Mouse (Mus musculus) heart, adult 2 months (tissue): ENCODE measurements at regions not wholly inside any gene's neighbourhood (a gene's known extent, or its start where the extent isn't known, plus 50 kb on each side); places are given as distances from the start of the nearest gene placed in this dataset.

ENCODE experiments used
- DNase-seq, 2 experiments: peaks; one replicate each; pipeline ENCODE4 v3.0.0; 2021
- H3K27ac ChIP-seq: fragments of 200-600 bp; 2 replicates; pipeline ENCODE4 v1.8.1; 2022
- H3K27me3 ChIP-seq: fragments of 200-500 bp; 2 replicates; pipeline ENCODE4 v1.6.1; 2012; ENCODE audit warnings: mild to moderate bottlenecking, low read length, inconsistent platforms, mixed read lengths; ENCODE audit not compliant: control insufficient read depth, insufficient read depth
- H3K36me3 ChIP-seq: fragments of 200-500 bp; 2 replicates; pipeline ENCODE4 v1.6.1; 2012; ENCODE audit warnings: low read length, inconsistent platforms; ENCODE audit not compliant: control insufficient read depth, insufficient read depth
- H3K4me1 ChIP-seq: fragments of 200-500 bp; 2 replicates; pipeline ENCODE4 v1.6.1; 2011; ENCODE audit warnings: low read length; ENCODE audit not compliant: control insufficient read depth, insufficient read depth
- H3K4me3 ChIP-seq: fragments of 200-600 bp; 2 replicates; pipeline ENCODE4 v1.8.1; 2022
- H3K79me2 ChIP-seq: fragments of 200-500 bp; replicated peaks from 2 replicates; pipeline ENCODE4 v1.6.1; 2012; ENCODE audit warnings: mild to moderate bottlenecking, inconsistent platforms, low read length, moderate library complexity, mixed read lengths; ENCODE audit not compliant: control insufficient read depth, insufficient read depth
- H3K9ac ChIP-seq: fragments of 200-500 bp; 2 replicates; pipeline ENCODE4 v1.6.1; 2012; ENCODE audit warnings: low read depth, mild to moderate bottlenecking, control low read depth, inconsistent platforms, low read length, mixed read lengths
- CTCF ChIP-seq: fragments of 200-600 bp; IDR thresholded peaks from 2 replicates; pipeline ENCODE4 v1.8.1; 2022; ENCODE audit warnings: antibody characterized with exemption, mild to moderate bottlenecking, moderate library complexity
- EP300 ChIP-seq: fragments of 200-500 bp; IDR thresholded peaks from 2 replicates; pipeline ENCODE4 v1.6.1; 2011; ENCODE audit warnings: low read depth, low read length, control low read depth; ENCODE audit not compliant: insufficient read depth
- POLR2A ChIP-seq: fragments of 200-500 bp; IDR thresholded peaks from 2 replicates; pipeline ENCODE4 v1.6.1; 2011; ENCODE audit warnings: mild to moderate bottlenecking, low read depth, low read length, control low read depth; ENCODE audit not compliant: insufficient read depth
- WGBS: fragments of 180-500 bp; shearing (Covaris S2); methylation state at CpG from one replicate; pipeline ENCODE4 v1.1.7; 2018; 5-methylcytosine and 5-hydroxymethylcytosine counted together
- intact Hi-C: fragments of 180-260 bp; cut with DNase I; formaldehyde crosslinking; loops from one replicate; pipeline ENCODE4 v1.15.1; 2025

DNA sequence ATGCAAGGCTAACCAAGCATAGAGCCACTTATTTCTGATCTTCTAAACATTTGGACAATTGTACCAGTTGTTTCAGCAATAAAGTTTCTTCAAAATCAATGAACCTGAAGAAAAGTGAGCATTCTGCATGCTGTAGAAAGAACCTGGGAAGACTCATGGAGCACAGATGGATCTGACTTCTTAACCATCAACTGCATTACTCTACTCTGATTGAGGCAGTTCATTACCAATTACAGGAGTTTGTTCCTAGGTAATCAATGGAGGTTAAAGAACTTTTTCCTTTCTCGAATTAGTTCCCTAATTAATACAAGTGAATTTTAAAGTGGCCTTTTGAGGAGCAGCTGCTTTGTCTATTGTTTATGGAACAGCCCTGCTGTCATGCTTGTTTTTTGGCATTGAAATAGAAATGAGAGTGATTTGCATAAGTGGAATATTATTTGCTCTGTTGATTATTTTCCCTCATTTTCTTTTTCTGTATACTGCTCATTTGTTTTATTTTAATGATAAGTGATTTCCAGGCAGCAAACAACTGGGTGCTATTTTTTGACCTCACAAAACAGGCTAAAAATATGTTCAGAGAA is 1586.4 kb upstream of the Flrt2 start:
- WGBS: 43% methylated on average over 1 of the region's 1 CpGs
- intact Hi-C loops: no loop called here
- H3K36me3 ChIP-seq: no peaks in the 10 kb centered on the region
- no peak overlapping the region for H3K9ac ChIP-seq
- H3K27me3 ChIP-seq: no peaks in the 10 kb centered on the region
- no peak overlapping the region for H3K4me3 ChIP-seq
- DNase-seq: no peak
- no peak for TF ChIP-seq CTCF
- no peak for TF ChIP-seq POLR2A
- TF ChIP-seq EP300: no peak
- no peaks in the 10 kb centered on the region for H3K79me2 ChIP-seq
- H3K4me1 ChIP-seq: no peaks in the 10 kb centered on the region
- H3K27ac ChIP-seq: no peak overlapping the region

DNA sequence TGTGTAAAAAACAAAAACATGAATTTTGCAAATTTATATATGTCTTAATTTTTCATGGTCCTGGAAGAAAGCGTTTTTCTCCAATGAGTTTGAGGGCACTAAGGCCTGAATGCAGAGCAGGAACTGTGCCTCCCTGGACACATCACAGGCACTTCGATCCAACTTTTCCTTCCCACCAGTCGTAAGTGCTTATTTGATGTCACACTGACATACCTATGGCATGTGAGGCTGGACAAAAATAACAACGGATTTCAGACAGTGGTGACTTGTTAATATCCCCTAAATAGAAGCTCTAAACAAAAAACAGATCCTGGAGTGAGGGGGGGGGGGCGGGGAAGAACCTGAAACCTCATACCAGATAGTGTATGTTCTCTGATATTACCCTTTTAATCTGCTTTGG is 1541.9 kb upstream of the Flrt2 start:
- Histone ChIP-seq H3K9ac (no peak overlapping the region), H3K4me3 (no peak overlapping the region), H3K27me3 (no peaks in the 10 kb centered on the region), H3K79me2 (no peaks in the 10 kb centered on the region), H3K36me3 (no peaks in the 10 kb centered on the region), H3K4me1 (no peaks in the 10 kb centered on the region), H3K27ac (no peak overlapping the region)
- no peak for DNase-seq
- intact Hi-C loops: no loop called here
- 53% methylated on average over 5 of the region's 5 CpGs for WGBS
- TF ChIP-seq EP300: no peak
- no peak for TF ChIP-seq POLR2A
- no peak for TF ChIP-seq CTCF

DNA sequence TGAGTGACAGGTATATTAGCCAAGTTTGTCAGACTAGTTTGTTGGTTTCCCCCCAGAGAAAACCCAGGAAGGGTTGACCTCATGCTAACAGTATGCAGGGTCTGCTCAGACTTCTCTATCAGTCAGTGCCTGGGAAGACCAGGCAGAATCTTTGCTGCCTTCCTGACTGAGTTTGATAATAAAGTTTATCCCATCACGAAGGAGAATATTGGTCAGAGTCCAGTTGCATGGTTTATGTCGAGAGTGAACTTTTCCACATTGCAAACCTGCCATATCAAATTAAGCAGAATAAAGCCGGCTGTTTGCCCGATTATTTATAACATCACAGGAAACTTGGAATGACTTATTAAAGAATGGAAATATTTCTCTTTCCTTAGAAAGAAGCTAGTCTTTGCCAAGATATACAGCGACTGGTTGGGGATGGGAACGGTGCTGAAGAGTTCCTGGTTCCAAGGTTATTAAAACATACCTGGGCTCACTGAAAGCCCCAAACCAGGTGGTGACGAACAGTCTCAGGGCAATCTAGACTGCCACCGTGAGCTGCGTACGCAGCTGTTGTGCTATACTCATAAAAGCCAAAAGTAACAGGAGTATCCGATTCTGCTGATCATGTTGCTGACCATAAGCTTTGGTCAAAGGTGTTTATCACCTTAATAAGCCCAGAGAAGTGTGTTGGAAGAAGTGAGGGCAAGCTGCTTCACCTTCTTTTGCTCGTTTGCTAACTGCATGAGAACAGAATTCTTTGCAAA is 1536.7 kb upstream of the Flrt2 start:
- no peak overlapping the region for H3K4me3 ChIP-seq
- H3K79me2 ChIP-seq: no peaks in the 10 kb centered on the region
- no peaks in the 10 kb centered on the region; the same call in 1 of the 2 replicates for H3K4me1 ChIP-seq
- DNase-seq: no peak
- H3K27ac ChIP-seq: no peak overlapping the region
- TF ChIP-seq CTCF (no peak), EP300 (no peak), POLR2A (no peak)
- H3K36me3 ChIP-seq: no peaks in the 10 kb centered on the region
- intact Hi-C loops: no loop called here
- no peaks in the 10 kb centered on the region for H3K27me3 ChIP-seq
- no peak overlapping the region for H3K9ac ChIP-seq
- 30% methylated on average over 12 of the region's 12 CpGs for WGBS

DNA sequence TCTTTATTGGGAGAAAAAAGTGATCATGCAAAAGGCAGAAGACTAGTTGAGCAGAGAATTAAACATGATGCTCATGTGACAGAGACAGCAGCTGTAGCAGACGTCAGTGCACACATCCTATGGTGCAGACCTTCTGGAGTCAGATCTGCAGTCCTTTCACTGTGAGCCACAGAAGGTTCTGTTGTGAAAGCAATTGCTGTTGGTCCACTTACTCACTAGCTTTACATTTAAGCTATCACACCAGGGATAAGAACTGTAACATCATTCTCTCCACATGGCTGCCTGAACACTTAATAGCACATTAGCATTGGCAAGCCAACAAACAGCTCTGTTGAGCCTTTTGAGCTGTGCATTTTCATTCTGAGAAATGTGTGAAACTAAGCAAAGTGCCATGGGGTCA is 1509.7 kb upstream of the Flrt2 start:
- TF ChIP-seq CTCF: no peak
- TF ChIP-seq POLR2A: no peak
- TF ChIP-seq EP300: no peak
- H3K27ac ChIP-seq: no peak overlapping the region
- no peak for DNase-seq
- H3K36me3 ChIP-seq: no peaks in the 10 kb centered on the region
- 59% methylated on average over 1 of the region's 1 CpGs for WGBS
- H3K4me1 ChIP-seq: no peaks in the 10 kb centered on the region
- no peak overlapping the region for H3K4me3 ChIP-seq
- no peaks in the 10 kb centered on the region for H3K79me2 ChIP-seq
- no peak overlapping the region for H3K9ac ChIP-seq
- H3K27me3 ChIP-seq: no peaks in the 10 kb centered on the region
- intact Hi-C loops: no loop called here

DNA sequence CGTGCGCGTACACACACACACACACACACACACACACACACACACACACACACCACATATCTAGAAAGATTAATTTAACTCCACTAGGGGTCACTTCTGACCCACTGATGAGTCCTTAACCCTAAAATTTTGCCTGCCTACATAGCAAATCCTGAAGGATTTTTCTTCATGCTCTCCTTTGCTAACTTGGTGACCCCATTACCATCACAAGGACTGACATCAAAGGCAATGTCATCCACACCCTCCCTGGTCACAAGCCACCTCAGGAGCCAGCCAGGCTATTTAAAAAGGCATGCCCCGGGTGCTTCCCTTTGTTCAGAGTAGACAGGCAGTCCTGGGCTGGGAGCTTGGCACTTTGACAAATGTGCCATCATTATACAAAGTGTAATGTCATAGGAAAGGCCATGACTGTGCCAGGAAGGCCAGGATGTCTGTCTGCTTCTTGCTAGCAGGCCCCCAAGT is 1501.4 kb upstream of the Flrt2 start:
- H3K27me3 ChIP-seq: no peaks in the 10 kb centered on the region
- no peak overlapping the region for H3K4me3 ChIP-seq
- peak; percentile 40 to 56 for DNase-seq
- H3K9ac ChIP-seq: no peak overlapping the region
- intact Hi-C loops: loop anchor here (5.0 kb wide), 1 partner anchor 1507 kb away; no protein-coding TSS in a partner anchor
- H3K36me3 ChIP-seq: no peaks in the 10 kb centered on the region
- no peak overlapping the region for H3K27ac ChIP-seq
- 61% methylated on average over 4 of the region's 4 CpGs for WGBS
- H3K4me1 ChIP-seq: no peaks in the 10 kb centered on the region; the same call in none of the 2 replicates
- TF ChIP-seq CTCF (peak; percentile 39), EP300 (0 out of 2 replicates have a peak, but pooled peaks have one; percentile 37), POLR2A (no peak)
- H3K79me2 ChIP-seq: no peaks in the 10 kb centered on the region

DNA sequence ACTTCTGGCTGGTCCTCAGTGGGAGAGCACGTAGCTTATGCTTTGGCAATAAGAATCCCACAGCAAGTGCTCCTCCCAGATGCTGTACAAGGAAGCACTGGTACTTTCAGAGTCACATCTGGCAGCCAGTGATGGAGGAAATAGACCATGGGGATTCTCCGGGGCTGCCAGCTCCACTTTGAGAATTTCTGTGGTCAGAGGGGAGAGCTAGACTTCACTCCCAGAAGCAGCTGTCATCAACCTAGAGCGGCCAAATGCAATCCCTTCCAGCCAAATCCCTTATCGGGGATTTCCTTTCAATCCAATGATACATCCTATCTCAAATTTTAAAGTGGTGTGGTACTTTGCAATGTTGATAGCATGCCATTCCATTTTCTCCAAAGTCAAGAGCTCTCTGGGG is 1474.1 kb upstream of the Flrt2 start:
- no peaks in the 10 kb centered on the region for H3K79me2 ChIP-seq
- no peak overlapping the region for H3K9ac ChIP-seq
- DNase-seq: peak; percentile 26 to 39
- no peak overlapping the region for H3K4me3 ChIP-seq
- no peaks in the 10 kb centered on the region for H3K27me3 ChIP-seq
- TF ChIP-seq POLR2A (no peak), CTCF (no peak), EP300 (no peak)
- H3K4me1 ChIP-seq: no peaks in the 10 kb centered on the region
- H3K36me3 ChIP-seq: no peaks in the 10 kb centered on the region
- 32% methylated on average over 4 of the region's 4 CpGs for WGBS
- intact Hi-C loops: no loop called here
- no peak overlapping the region for H3K27ac ChIP-seq
